Mouse (Mus musculus) testis, postnatal 14 days (tissue): ENCODE data around the gene Smpd4.
A peak's percentile ranks its signal among the peaks of the same experiment; 100 is the strongest.
"Not testable (repeated sequence)": the region's sequence is repeated elsewhere in the genome, so short reads cannot be mapped to it uniquely, and the experiment has no call there.

Source experiments
- DNase-seq: peaks from one replicate; pipeline ENCODE4 v3.0.0; 2021; ENCODE audit warnings: low spot score

Smpd4 gene

GRCm38 (mm10) chr16:17619198-17620105 is at the start of gene Smpd4:
Gene Smpd4, plus strand, starts transcription at chr16:17619354.
- peak; percentile 91 for DNase-seq

- DNase-seq, result peak; percentile 81
These were observed 43.0 kb upstream of the Smpd4 start for GRCm38 (mm10) chr16:17575870-17576824.

GRCm38 (mm10) chr16:17576825-17577215 is 42.3 kb upstream of the Smpd4 start:
- DNase-seq, result no peak

GRCm38 (mm10) chr16:17583064-17583463 is 36.1 kb upstream of the Smpd4 start, which contains the start of gene Slc7a4:
Gene Slc7a4, minus strand, starts transcription at chr16:17583214.
- DNase-seq, result peak; percentile 54

GRCm38 (mm10) chr16:17584555-17584954 is 34.6 kb upstream of the Smpd4 start:
- DNase-seq, result peak; percentile 79

- DNase-seq, result no peak
These were observed 28.4 kb upstream of the Smpd4 start for GRCm38 (mm10) chr16:17590731-17591130.

- peak; percentile 10 for DNase-seq
These were observed 18.1 kb upstream of the Smpd4 start for GRCm38 (mm10) chr16:17600944-17601562.

- no peak for DNase-seq
These were observed 14.2 kb upstream of the Smpd4 start for GRCm38 (mm10) chr16:17604941-17605340.

- no peak for DNase-seq
These were observed 13.5 kb upstream of the Smpd4 start for GRCm38 (mm10) chr16:17605684-17606083.

- no peak for DNase-seq
These were observed 7.8 kb upstream of the Smpd4 start for GRCm38 (mm10) chr16:17611383-17611782.

- DNase-seq, result not testable (repeated sequence)
These were observed 4.4 kb upstream of the Smpd4 start for GRCm38 (mm10) chr16:17614740-17615139.

- no peak for DNase-seq
These were observed 2.9 kb upstream of the Smpd4 start for GRCm38 (mm10) chr16:17616212-17616611.

GRCm38 (mm10) chr16:17617922-17618565 is 1.1 kb upstream of the Smpd4 start:
- DNase-seq, result peak; percentile 63

- no peak for DNase-seq
These were observed 2.8 kb downstream of the Smpd4 start for GRCm38 (mm10) chr16:17621936-17622335.

- DNase-seq, result no peak
These were observed 6.5 kb downstream of the Smpd4 start for GRCm38 (mm10) chr16:17625488-17626268.

- no peak for DNase-seq
These were observed 7.1 kb downstream of the Smpd4 start for GRCm38 (mm10) chr16:17626269-17626555.

GRCm38 (mm10) chr16:17632580-17632979 is 13.4 kb downstream of the Smpd4 start:
- DNase-seq, result no peak

GRCm38 (mm10) chr16:17633481-17634181 is 14.5 kb downstream of the Smpd4 start:
- no peak for DNase-seq

- no peak for DNase-seq
These were observed 17.8 kb downstream of the Smpd4 start for GRCm38 (mm10) chr16:17636904-17637303.

- no peak for DNase-seq
These were observed 18.5 kb downstream of the Smpd4 start for GRCm38 (mm10) chr16:17637610-17638009.
